Mouse (Mus musculus) stomach, postnatal 0 days (tissue): ENCODE measurements at regions not wholly inside any gene's neighbourhood (a gene's known extent, or its start where the extent isn't known, plus 50 kb on each side); places are given as distances from the start of the nearest gene placed in this dataset.
A peak's percentile ranks its signal among the peaks of the same experiment; 100 is the strongest.

Experiments used
- CTCF ChIP-seq: IDR thresholded peaks from 2 replicates; pipeline ENCODE4 v1.5.1; 2016; ENCODE audit warnings: antibody characterized with exemption, low read depth, mild to moderate bottlenecking, moderate library complexity
- EP300 ChIP-seq: optimal IDR thresholded peaks from 2 replicates; pipeline ENCODE3; 2016; ENCODE audit warnings: antibody characterized with exemption

- peak; percentile 79 for TF ChIP-seq CTCF
- TF ChIP-seq EP300, result no peak
Observed at GRCm38 (mm10) chr11:86874666-86875295, 67.2 kb upstream of the Dhx40 start.
